Mouse (Mus musculus): Measurements from ENCODE around the gene Phldb1. TPM values are rescaled to one million over a fixed set of nuclear protein-coding genes. Genes with fewer than 3 reads are reported as not detected.
A peak's percentile ranks its signal among the peaks of the same experiment; 100 is the strongest.
"Not testable (repeated sequence)": the region's sequence is repeated elsewhere in the genome, so short reads cannot be mapped to it uniquely, and the experiment has no call there.

Gene Phldb1
- not detected in 2 replicates for polyA plus RNA-seq (2012; ENCODE audit: insufficient read depth, insufficient read length, low replicate concordance, missing spikeins)

GRCm38 (mm10) chr9:44734524-44735494, at the start of gene Phldb1:
Gene Phldb1, minus strand, starts transcription at chr9:44735198.
- Histone ChIP-seq H3K4me3 (ENCODE audit: insufficient read depth, low read depth, low read length) (peak within 1 kb of the TSS; percentile 70), H3K27ac (ENCODE audit: insufficient read depth, low read depth, low read length) (peak within 1 kb of the TSS; percentile 95), H3K4me1 (ENCODE audit: control insufficient read depth, insufficient read depth, low read length) (peaks cover 36% of the 10 kb centered on the region)
- 3% methylated on average over 47 of the region's 47 CpGs for WGBS
- 0 out of 2 replicates have a peak, but pooled peaks have one; percentile 42 for TF ChIP-seq CTCF (IDR thresholded peaks at IDR 0.05; ENCODE audit: insufficient read depth, low read depth, low read length)
- no peak for TF ChIP-seq POLR2A (IDR thresholded peaks at IDR 0.05; ENCODE audit: insufficient read depth, low read depth, low read length)

- TF ChIP-seq POLR2A (IDR thresholded peaks at IDR 0.05; ENCODE audit: insufficient read depth, low read depth, low read length) (peak; percentile 50), CTCF (IDR thresholded peaks at IDR 0.05; ENCODE audit: insufficient read depth, low read depth, low read length) (peak; percentile 65; the same call in 1 of the 2 replicates)
- H3K4me3 ChIP-seq (ENCODE audit: insufficient read depth, low read depth, low read length) = peak overlapping the region; percentile 66
- peaks cover 2% of the 10 kb centered on the region; the same call in 1 of the 2 replicates for H3K4me1 ChIP-seq (ENCODE audit: control insufficient read depth, insufficient read depth, low read length)
- under 1% methylated on average over 41 of the region's 41 CpGs for WGBS
- peak overlapping the region; percentile 12 for H3K27ac ChIP-seq (ENCODE audit: insufficient read depth, low read depth, low read length)
Observed at GRCm38 (mm10) chr9:44772750-44773651, 38.0 kb upstream of the Phldb1 start.

GRCm38 (mm10) chr9:44772392-44772749, 37.4 kb upstream of the Phldb1 start:
- TF ChIP-seq CTCF (IDR thresholded peaks at IDR 0.05; ENCODE audit: insufficient read depth, low read depth, low read length) = no peak
- no peak for TF ChIP-seq POLR2A (IDR thresholded peaks at IDR 0.05; ENCODE audit: insufficient read depth, low read depth, low read length)
- H3K4me1 ChIP-seq (ENCODE audit: control insufficient read depth, insufficient read depth, low read length) = peaks cover 2% of the 10 kb centered on the region; the same call in 1 of the 2 replicates
- no peak overlapping the region for H3K27ac ChIP-seq (ENCODE audit: insufficient read depth, low read depth, low read length)
- no peak overlapping the region for H3K4me3 ChIP-seq (ENCODE audit: insufficient read depth, low read depth, low read length)
- 24% methylated on average over 5 of the region's 5 CpGs for WGBS

- Histone ChIP-seq H3K27ac (ENCODE audit: insufficient read depth, low read depth, low read length) (no peak overlapping the region), H3K4me1 (ENCODE audit: control insufficient read depth, insufficient read depth, low read length) (peaks cover 2% of the 10 kb centered on the region; the same call in 1 of the 2 replicates), H3K4me3 (ENCODE audit: insufficient read depth, low read depth, low read length) (no peak overlapping the region)
- 92% methylated on average over 5 of the region's 5 CpGs for WGBS
- TF ChIP-seq CTCF (IDR thresholded peaks at IDR 0.05; ENCODE audit: insufficient read depth, low read depth, low read length) = no peak
- no peak for TF ChIP-seq POLR2A (IDR thresholded peaks at IDR 0.05; ENCODE audit: insufficient read depth, low read depth, low read length)
Observed at GRCm38 (mm10) chr9:44771376-44771775, 36.4 kb upstream of the Phldb1 start.

GRCm38 (mm10) chr9:44768029-44768394, 33.0 kb upstream of the Phldb1 start:
- H3K27ac ChIP-seq (ENCODE audit: insufficient read depth, low read depth, low read length); H3K4me1 ChIP-seq (ENCODE audit: control insufficient read depth, insufficient read depth, low read length); H3K4me3 ChIP-seq (ENCODE audit: insufficient read depth, low read depth, low read length): not testable (repeated sequence)
- WGBS = 36% methylated on average over 8 of the region's 9 CpGs

- under 1% methylated on average over 82 of the region's 82 CpGs for WGBS
- Histone ChIP-seq H3K4me1 (ENCODE audit: control insufficient read depth, insufficient read depth, low read length) (peaks cover 3% of the 10 kb centered on the region), H3K4me3 (ENCODE audit: insufficient read depth, low read depth, low read length) (peak within 1 kb of the TSS; percentile 80), H3K27ac (ENCODE audit: insufficient read depth, low read depth, low read length) (peak within 1 kb of the TSS; percentile 63)
- TF ChIP-seq CTCF (IDR thresholded peaks at IDR 0.05; ENCODE audit: insufficient read depth, low read depth, low read length) (no peak), POLR2A (IDR thresholded peaks at IDR 0.05; ENCODE audit: insufficient read depth, low read depth, low read length) (peak; percentile 71)
Observed at GRCm38 (mm10) chr9:44767101-44768028, 32.4 kb upstream of the Phldb1 start, which contains the start of the genes Arcn1 and Ift46. Gene Arcn1, minus strand, starts transcription at chr9:44767845. Gene Ift46, plus strand, starts transcription at chr9:44767908.

GRCm38 (mm10) chr9:44760873-44761272, 25.9 kb upstream of the Phldb1 start:
- no peak overlapping the region for H3K4me3 ChIP-seq (ENCODE audit: insufficient read depth, low read depth, low read length)
- H3K27ac ChIP-seq (ENCODE audit: insufficient read depth, low read depth, low read length) = no peak overlapping the region
- peaks cover 3% of the 10 kb centered on the region for H3K4me1 ChIP-seq (ENCODE audit: control insufficient read depth, insufficient read depth, low read length)
- WGBS = 48% methylated on average over 2 of the region's 2 CpGs
- TF ChIP-seq CTCF (IDR thresholded peaks at IDR 0.05; ENCODE audit: insufficient read depth, low read depth, low read length) (no peak), POLR2A (IDR thresholded peaks at IDR 0.05; ENCODE audit: insufficient read depth, low read depth, low read length) (no peak)

GRCm38 (mm10) chr9:44748473-44748872, 13.5 kb upstream of the Phldb1 start:
- TF ChIP-seq POLR2A (IDR thresholded peaks at IDR 0.05; ENCODE audit: insufficient read depth, low read depth, low read length) (no peak), CTCF (IDR thresholded peaks at IDR 0.05; ENCODE audit: insufficient read depth, low read depth, low read length) (no peak)
- Histone ChIP-seq H3K4me1 (ENCODE audit: control insufficient read depth, insufficient read depth, low read length) (peaks cover 4% of the 10 kb centered on the region; the same call in 1 of the 2 replicates), H3K27ac (ENCODE audit: insufficient read depth, low read depth, low read length) (peak overlapping the region; percentile 57), H3K4me3 (ENCODE audit: insufficient read depth, low read depth, low read length) (no peak overlapping the region)
- WGBS = 79% methylated on average over 7 of the region's 7 CpGs
